Mouse (Mus musculus) midbrain, embryonic 14.5 days (tissue): ENCODE measurements around the gene Wfdc17. TPM values are rescaled to one million over a fixed set of nuclear protein-coding genes. Genes with fewer than 3 reads are reported as not detected.

Experiments
- ATAC-seq: fragments of 200-750 bp; cut with Nextera tagmentation; 2 replicates; pipeline ENCODE4 v1.8.0; 2017; ENCODE audit warnings: moderate number of reproducible peaks, moderate library complexity; ENCODE audit not compliant: low FRiP score, low TSS enrichment
- DNase-seq: peaks from one replicate; pipeline ENCODE4 v3.0.0-alpha.2; 2015
- H3K27ac ChIP-seq: fragments of 300-500 bp; sonication (generic); replicated peaks from 2 replicates; pipeline ENCODE4 v1.5.1; 2014; ENCODE audit warnings: mild to moderate bottlenecking, low read depth, low read length, moderate library complexity
- H3K27me3 ChIP-seq: fragments of 300-500 bp; sonication (generic); 2 replicates; pipeline ENCODE4 v1.6.1; 2014; ENCODE audit warnings: low read length, control low read depth, mixed read lengths; ENCODE audit not compliant: control insufficient read depth, insufficient read depth
- H3K36me3 ChIP-seq: fragments of 300-500 bp; sonication (generic); 2 replicates; pipeline ENCODE4 v1.6.1; 2014; ENCODE audit warnings: low read length, control low read depth; ENCODE audit not compliant: control insufficient read depth, insufficient read depth
- H3K4me1 ChIP-seq: fragments of 300-500 bp; sonication (generic); 2 replicates; pipeline ENCODE4 v1.6.1; 2014; ENCODE audit warnings: mild to moderate bottlenecking, antibody characterized with exemption, low read length, control low read depth; ENCODE audit not compliant: control insufficient read depth, insufficient read depth
- H3K4me2 ChIP-seq: fragments of 300-500 bp; sonication (generic); 2 replicates; pipeline ENCODE4 v1.6.1; 2014; ENCODE audit warnings: mild to moderate bottlenecking, low read length, moderate library complexity
- H3K4me3 ChIP-seq: fragments of 300-500 bp; sonication (generic); replicated peaks from 2 replicates; pipeline ENCODE4 v1.5.1; 2014; ENCODE audit warnings: low read depth, low read length
- H3K9ac ChIP-seq: fragments of 300-500 bp; sonication (generic); replicated peaks from 2 replicates; pipeline ENCODE4 v1.6.1; 2014; ENCODE audit warnings: mild to moderate bottlenecking, low read length, moderate library complexity
- H3K9me3 ChIP-seq: fragments of 300-500 bp; sonication (generic); 2 replicates; pipeline ENCODE4 v1.6.1; 2016; ENCODE audit warnings: low read length, control low read depth, mixed read lengths; ENCODE audit not compliant: control insufficient read depth
- WGBS: fragments of 180-500 bp; shearing (Covaris S2); extraction: QIAGEN DNeasy Blood & Tissue Kit; methylation state at CpG from one replicate; pipeline ENCODE4 v1.1.7; 2014; 5-methylcytosine and 5-hydroxymethylcytosine counted together
- polyA plus RNA-seq: library from polyadenylated mRNA; unstranded; fragments of >200 nt; fragmentation: Nextera tagmentation; extraction: Ambion mirVana; gene quantifications from 2 replicates; pipeline ENCODE4 v1.2.1, GENCODE M21; 2014

The Wfdc17 gene
- polyA plus RNA-seq, 1 experiment from 2014 or later, result 1.5 TPM

DNA sequence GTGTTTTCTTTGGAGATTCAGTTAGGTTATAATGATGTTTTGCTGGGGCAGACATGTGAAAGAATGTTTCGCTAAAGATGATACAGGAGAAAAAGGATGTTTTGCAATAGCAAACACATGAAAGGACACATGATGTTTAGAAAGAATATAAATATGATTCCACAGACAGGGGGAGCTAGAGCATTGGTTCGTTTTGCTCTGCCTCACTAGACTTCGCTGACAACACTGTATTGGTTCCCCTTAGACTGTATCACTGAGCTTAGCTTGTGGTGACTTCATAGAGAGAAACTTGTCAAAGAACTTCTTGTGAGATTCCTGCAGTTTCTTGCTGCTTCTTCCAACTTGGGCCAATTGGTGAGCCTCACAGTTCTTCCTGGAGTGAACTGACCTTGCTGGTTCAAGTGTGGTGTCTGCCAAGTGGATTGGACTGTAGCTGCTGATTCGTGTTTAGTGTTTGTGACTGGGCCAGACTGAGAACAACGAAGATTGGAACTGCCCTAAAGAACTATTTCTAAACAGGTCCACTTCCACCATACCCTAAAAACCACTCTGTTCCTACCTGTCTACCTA lies 29.4 kb downstream of the Wfdc17 start:
- Histone ChIP-seq H3K4me2 (no peak overlapping the region), H3K4me3 (no peak overlapping the region), H3K4me1 (no peaks in the 10 kb centered on the region), H3K9ac (no peak overlapping the region), H3K36me3 (no peaks in the 10 kb centered on the region), H3K27me3 (no peaks in the 10 kb centered on the region), H3K27ac (no peak overlapping the region), H3K9me3 (peaks cover 7% of the 10 kb centered on the region; the same call in 1 of the 2 replicates)
- ATAC-seq (no peak), DNase-seq (no peak)
- 82% methylated on average over 5 of the region's 5 CpGs for WGBS

DNA sequence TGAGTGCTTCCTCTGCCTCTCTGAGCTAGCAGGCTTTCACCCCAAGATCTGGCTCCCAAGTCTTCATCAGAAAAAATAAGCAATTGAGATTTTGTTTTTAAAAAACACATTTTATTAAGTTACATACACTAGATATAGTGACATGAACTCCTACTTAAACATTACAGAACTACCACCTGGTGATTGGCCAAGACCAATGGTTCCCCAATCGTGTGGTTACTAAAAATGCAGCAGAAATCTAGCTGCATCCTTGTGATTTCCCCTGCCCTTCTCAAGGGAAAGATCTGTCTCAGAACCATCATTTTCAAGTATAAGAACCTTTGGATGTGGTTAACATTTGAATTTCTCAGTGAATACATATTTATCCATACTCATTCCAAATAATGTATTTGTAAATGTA lies 30.4 kb downstream of the Wfdc17 start:
- Histone ChIP-seq H3K27me3 (no peaks in the 10 kb centered on the region), H3K36me3 (no peaks in the 10 kb centered on the region), H3K9me3 (peaks cover 7% of the 10 kb centered on the region; the same call in 1 of the 2 replicates), H3K4me3 (no peak overlapping the region), H3K27ac (no peak overlapping the region), H3K4me2 (no peak overlapping the region), H3K9ac (no peak overlapping the region), H3K4me1 (no peaks in the 10 kb centered on the region)
- ATAC-seq (no peak), DNase-seq (no peak)
- WGBS, result 86% methylated on average over 1 of the region's 1 CpGs

DNA sequence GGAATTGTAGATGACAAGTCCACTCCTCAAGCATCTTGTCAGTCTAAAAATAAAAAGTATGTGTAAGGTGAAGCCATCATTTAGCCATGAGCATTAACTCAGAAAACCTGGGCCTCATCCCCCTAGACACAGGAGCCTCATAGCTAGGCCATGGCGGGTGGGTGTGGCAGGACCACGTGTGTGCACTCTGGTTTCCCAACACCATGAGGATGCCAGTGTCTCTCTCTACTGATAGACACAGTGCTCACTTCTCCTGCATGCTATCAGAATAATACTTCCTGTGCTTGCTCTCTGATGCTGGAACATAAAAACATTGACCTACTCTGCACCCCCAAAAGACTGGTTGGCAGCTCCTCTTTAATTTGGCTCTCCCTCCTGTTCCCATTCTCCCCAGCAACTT lies 32.1 kb downstream of the Wfdc17 start:
- no peak overlapping the region for H3K4me2 ChIP-seq
- H3K36me3 ChIP-seq, result no peaks in the 10 kb centered on the region
- H3K9ac ChIP-seq, result no peak overlapping the region
- ATAC-seq, result no peak
- DNase-seq, result no peak
- 86% methylated on average over 2 of the region's 2 CpGs for WGBS
- H3K27me3 ChIP-seq, result no peaks in the 10 kb centered on the region
- H3K9me3 ChIP-seq, result peaks cover 7% of the 10 kb centered on the region; the same call in 1 of the 2 replicates
- H3K4me3 ChIP-seq, result no peak overlapping the region
- H3K4me1 ChIP-seq, result no peaks in the 10 kb centered on the region
- no peak overlapping the region for H3K27ac ChIP-seq

DNA sequence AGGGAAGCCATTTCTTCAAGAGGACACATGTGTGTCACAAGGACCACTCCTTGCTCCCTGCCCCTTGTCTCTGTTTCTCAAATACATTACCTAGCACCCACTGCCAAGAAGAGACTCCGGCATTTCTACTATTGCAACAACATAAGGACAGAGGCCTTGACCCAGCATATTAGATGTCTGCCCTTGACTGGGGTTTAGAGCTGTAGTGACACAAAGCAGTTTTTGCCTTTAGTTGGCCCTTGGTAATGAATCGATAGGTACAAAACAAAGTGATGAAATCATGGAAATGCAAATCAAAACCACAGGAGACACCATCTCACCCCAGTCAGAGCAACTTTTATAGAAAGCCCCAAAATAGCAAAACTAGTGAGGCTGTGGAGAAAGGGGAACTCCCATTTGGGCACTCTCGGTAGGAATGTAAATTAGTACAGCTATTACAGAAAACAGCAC lies 33.3 kb downstream of the Wfdc17 start:
- no peak overlapping the region for H3K4me2 ChIP-seq

DNA sequence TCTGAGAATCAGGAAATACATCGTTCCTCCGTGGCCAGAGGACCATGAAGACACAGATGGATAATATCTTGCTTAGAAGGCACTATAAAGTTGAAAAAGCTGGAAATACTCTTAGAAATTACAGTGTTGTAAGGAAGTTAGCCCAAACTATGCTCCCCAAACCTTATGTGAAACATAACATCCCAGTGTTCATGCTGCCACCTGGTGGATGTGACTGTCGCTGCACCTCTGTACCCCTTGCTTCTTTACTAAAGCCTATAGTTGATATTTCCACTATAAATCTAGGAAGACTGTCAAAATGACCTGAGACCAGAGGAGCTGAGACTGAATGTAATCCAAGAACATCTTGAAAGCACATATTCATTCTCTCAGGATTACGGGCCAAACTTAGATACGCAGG lies 35.5 kb downstream of the Wfdc17 start:
- Histone ChIP-seq H3K36me3 (no peaks in the 10 kb centered on the region), H3K4me2 (no peak overlapping the region), H3K9ac (no peak overlapping the region), H3K9me3 (peaks cover under 1% of the 10 kb centered on the region; the same call in 1 of the 2 replicates), H3K4me1 (no peaks in the 10 kb centered on the region), H3K27me3 (no peaks in the 10 kb centered on the region), H3K27ac (no peak overlapping the region), H3K4me3 (no peak overlapping the region)
- ATAC-seq, result no peak
- WGBS, result 23% methylated on average over 5 of the region's 5 CpGs
- DNase-seq, result peak; percentile 91

More for the DNA sequence above, 33.3 kb downstream of the Wfdc17 start:
- DNase-seq (no peak), ATAC-seq (no peak)
- peaks cover 7% of the 10 kb centered on the region; the same call in 1 of the 2 replicates for H3K9me3 ChIP-seq
- H3K27ac ChIP-seq, result no peak overlapping the region
- H3K36me3 ChIP-seq, result no peaks in the 10 kb centered on the region
- H3K9ac ChIP-seq, result no peak overlapping the region
- no peak overlapping the region for H3K4me3 ChIP-seq
- no peaks in the 10 kb centered on the region for H3K27me3 ChIP-seq
- WGBS, result 84% methylated on average over 3 of the region's 3 CpGs
- H3K4me1 ChIP-seq, result no peaks in the 10 kb centered on the region

DNA sequence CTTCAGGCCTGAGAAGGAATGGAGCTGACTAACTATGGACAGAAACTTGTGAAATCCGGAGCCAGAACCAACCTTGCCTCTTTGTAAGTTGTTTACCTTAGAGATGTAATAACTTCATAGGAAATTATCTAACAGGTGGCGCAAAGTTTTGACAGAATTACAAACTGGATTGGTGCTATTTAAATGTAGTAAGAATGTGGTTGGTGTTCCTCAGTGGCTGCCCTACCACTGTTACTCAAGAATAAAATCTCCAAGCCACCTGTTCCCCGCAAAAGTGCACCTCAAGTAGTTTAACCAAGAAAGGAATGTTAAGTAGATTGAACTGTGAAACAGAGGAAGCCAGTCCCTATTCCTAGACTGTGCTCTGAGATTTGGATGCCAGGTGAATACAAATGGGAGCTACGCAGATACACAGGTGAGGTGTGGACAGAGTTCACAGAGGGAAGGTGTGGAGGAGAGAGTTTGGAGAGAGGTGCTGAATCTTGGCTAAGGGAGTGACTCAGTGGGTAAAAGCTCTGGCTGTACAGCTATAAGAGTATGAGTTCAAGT lies 36.7 kb downstream of the Wfdc17 start:
- no peak for ATAC-seq
- Histone ChIP-seq H3K9me3 (no peaks in the 10 kb centered on the region), H3K4me2 (no peak overlapping the region), H3K27me3 (no peaks in the 10 kb centered on the region), H3K9ac (no peak overlapping the region), H3K4me1 (no peaks in the 10 kb centered on the region), H3K4me3 (no peak overlapping the region), H3K36me3 (no peaks in the 10 kb centered on the region), H3K27ac (no peak overlapping the region)
- DNase-seq, result no peak
- WGBS, result 79% methylated on average over 4 of the region's 4 CpGs

DNA sequence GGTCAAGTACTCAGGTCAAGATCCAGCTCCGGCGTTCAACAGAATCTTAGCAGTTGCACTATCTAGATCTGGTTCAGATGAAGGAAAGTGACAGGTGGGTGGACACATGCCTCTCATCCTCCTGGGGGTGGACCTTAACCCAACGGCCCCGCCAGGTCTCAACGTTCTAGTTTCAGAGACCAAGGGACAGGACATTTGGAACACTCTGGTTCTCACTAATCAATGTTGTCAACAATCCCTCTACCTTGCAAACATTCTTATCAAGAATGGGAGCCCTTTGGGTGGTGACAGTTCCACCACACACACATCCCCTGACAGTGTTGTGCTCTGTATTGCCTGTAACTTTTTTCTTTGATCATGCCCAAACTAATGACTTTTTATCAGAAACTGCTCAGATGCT lies 38.0 kb downstream of the Wfdc17 start:
- Histone ChIP-seq H3K9me3 (no peaks in the 10 kb centered on the region), H3K4me1 (no peaks in the 10 kb centered on the region), H3K9ac (no peak overlapping the region), H3K27ac (no peak overlapping the region), H3K36me3 (no peaks in the 10 kb centered on the region), H3K27me3 (no peaks in the 10 kb centered on the region), H3K4me2 (no peak overlapping the region), H3K4me3 (no peak overlapping the region)
- DNase-seq, result no peak
- no peak for ATAC-seq
- 84% methylated on average over 5 of the region's 5 CpGs for WGBS

DNA sequence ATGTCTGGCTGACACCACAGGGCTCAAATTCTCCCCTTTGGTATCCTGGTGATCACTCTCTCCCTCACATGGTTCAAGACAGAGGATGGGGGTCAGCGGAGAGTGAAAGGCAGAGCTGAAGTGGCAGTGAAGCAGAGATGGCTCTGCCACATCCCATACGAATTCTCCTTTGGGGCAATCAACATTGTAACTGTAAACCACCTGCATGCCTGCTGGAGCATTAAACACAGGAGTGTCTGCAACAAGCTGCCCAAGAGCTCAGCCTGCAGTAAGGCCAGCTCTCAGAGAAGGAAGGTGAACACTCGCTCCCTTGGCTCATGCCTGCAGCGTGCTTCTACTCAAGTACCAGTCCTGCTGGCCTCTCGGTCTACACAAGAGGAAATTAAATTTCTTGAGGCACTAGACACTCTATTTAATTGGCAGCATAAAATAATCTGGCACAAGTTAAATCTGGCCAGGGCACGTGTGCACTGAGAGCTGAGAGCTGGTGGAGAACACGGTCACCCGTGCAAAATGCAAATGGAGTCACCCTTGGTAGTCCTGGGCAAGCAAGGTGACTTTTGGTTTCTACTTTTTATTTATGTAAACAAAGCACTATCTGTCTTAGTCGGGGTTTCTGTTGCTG lies 39.1 kb downstream of the Wfdc17 start:
- DNase-seq (no peak), ATAC-seq (no peak)
- Histone ChIP-seq H3K4me2 (no peak overlapping the region), H3K9me3 (no peaks in the 10 kb centered on the region), H3K27me3 (no peaks in the 10 kb centered on the region), H3K27ac (no peak overlapping the region), H3K4me3 (no peak overlapping the region), H3K9ac (no peak overlapping the region), H3K4me1 (no peaks in the 10 kb centered on the region), H3K36me3 (no peaks in the 10 kb centered on the region)
- 75% methylated on average over 9 of the region's 9 CpGs for WGBS

DNA sequence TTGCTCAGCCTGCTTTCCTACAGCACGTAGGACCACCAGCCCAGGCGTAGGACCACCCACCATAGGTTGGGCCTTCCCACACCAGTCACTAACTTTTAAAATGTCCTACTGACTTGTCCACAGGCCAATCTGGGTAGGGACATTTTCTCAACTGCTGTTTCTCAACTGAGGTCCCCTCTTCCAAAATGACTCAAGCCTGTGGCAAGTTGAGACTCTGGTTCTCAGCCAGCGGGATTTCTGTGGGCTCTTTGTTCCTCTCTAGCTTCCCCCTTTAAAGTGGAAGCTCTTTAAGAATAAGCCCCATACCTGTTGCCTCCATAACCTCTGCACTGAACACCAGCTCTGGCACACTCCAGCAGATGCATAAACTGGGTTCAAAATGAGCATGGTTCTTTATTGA lies 39.7 kb downstream of the Wfdc17 start:
- H3K27me3 ChIP-seq, result no peaks in the 10 kb centered on the region
- ATAC-seq, result no peak

More for the DNA sequence above, 39.7 kb downstream of the Wfdc17 start:
- DNase-seq, result no peak
- H3K27ac ChIP-seq, result no peak overlapping the region
- no peaks in the 10 kb centered on the region for H3K4me1 ChIP-seq
- no peaks in the 10 kb centered on the region for H3K36me3 ChIP-seq
- 85% methylated on average over 3 of the region's 3 CpGs for WGBS
- H3K9ac ChIP-seq, result no peak overlapping the region
- H3K4me2 ChIP-seq, result no peak overlapping the region
- H3K4me3 ChIP-seq, result no peak overlapping the region
- H3K9me3 ChIP-seq, result no peaks in the 10 kb centered on the region
